Mouse (Mus musculus) MEL (cell line): ENCODE data around the gene Vdac1. TPM values are rescaled to one million over a fixed set of nuclear protein-coding genes. Genes with fewer than 3 reads are reported as not detected.

Experiments
- DNase-seq: peaks from one replicate; pipeline ENCODE4 v3.0.0; 2011; ENCODE audit warnings: low read depth, low spot score
- H3K27ac ChIP-seq: 2 replicates; pipeline ENCODE4 v1.5.1; 2012; ENCODE audit warnings: low read depth, mild to moderate bottlenecking, control low read depth, low read length, moderate library complexity; ENCODE audit not compliant: control insufficient read depth
- H3K27me3 ChIP-seq, 2 experiments: fragments of 150-350 bp in 1 of 2; sonication (generic) in 1 of 2; 2 replicates each; pipeline ENCODE4 v1.6.1; 2012; ENCODE audit warnings: low read length in 2 of 2, mild to moderate bottlenecking in 2 of 2, improper control_type of control experiment in 1 of 2, moderate library complexity in 1 of 2; ENCODE audit not compliant: insufficient read depth in 2 of 2, control insufficient read depth in 1 of 2
- H3K36me3 ChIP-seq, 2 experiments: 2 replicates each; pipeline ENCODE4 v1.6.1; 2012 to 2014; ENCODE audit warnings: low read length in 2 of 2, improper control_type of control experiment in 1 of 2, inconsistent platforms in 1 of 2, mild to moderate bottlenecking in 1 of 2; ENCODE audit not compliant: insufficient read depth in 2 of 2, control insufficient read depth in 1 of 2
- H3K4me1 ChIP-seq, 2 experiments: fragments of 150-350 bp in 1 of 2; sonication (generic) in 1 of 2; 2 replicates each; pipeline ENCODE4 v1.6.1; 2012; ENCODE audit warnings: low read length in 2 of 2, improper control_type of control experiment in 1 of 2, mild to moderate bottlenecking in 1 of 2; ENCODE audit not compliant: insufficient read depth in 2 of 2, control insufficient read depth in 1 of 2
- H3K4me3 ChIP-seq, 2 experiments: fragments of 150-350 bp in 1 of 2; sonication (generic) in 1 of 2; 2 replicates each; pipeline ENCODE4 v1.5.1; 2012; ENCODE audit warnings: low read depth in 2 of 2, low read length in 2 of 2, mild to moderate bottlenecking in 2 of 2, moderate library complexity in 2 of 2, control low read depth in 1 of 2, improper control_type of control experiment in 1 of 2; ENCODE audit not compliant: control insufficient read depth in 1 of 2, insufficient read depth in 1 of 2
- H3K79me2 ChIP-seq: 2 replicates; pipeline ENCODE4 v1.6.1; 2012; ENCODE audit warnings: mild to moderate bottlenecking, low read length, moderate library complexity; ENCODE audit not compliant: control insufficient read depth, poor library complexity, insufficient read depth
- H3K9ac ChIP-seq: 2 replicates; pipeline ENCODE4 v1.6.1; 2012; ENCODE audit warnings: low read depth, mild to moderate bottlenecking, control low read depth, low read length, moderate library complexity; ENCODE audit not compliant: control insufficient read depth, poor library complexity, severe bottlenecking
- H3K9me3 ChIP-seq: fragments of 150-350 bp; sonication (generic); replicated peaks from 2 replicates; pipeline ENCODE4 v1.6.1; 2012; ENCODE audit warnings: mild to moderate bottlenecking, low read length, improper control_type of control experiment, moderate library complexity; ENCODE audit not compliant: insufficient read depth
- BHLHE40 ChIP-seq: IDR thresholded peaks from 2 replicates; pipeline ENCODE4 v1.6.1; 2012; ENCODE audit warnings: low read depth, mild to moderate bottlenecking, inconsistent platforms, low read length, improper control_type of control experiment, borderline replicate concordance
- CHD2 ChIP-seq: IDR thresholded peaks from 2 replicates; pipeline ENCODE4 v1.6.1; 2011; ENCODE audit warnings: low read length, improper control_type of control experiment
- CTCF ChIP-seq, 3 experiments: IDR thresholded peaks in 2 of 3; conservative IDR thresholded peaks in 1 of 3; 2 replicates each; pipeline ENCODE4 v1.5.1; 2011 to 2012; ENCODE audit warnings: low read length in 3 of 3, low read depth in 2 of 3, mild to moderate bottlenecking in 2 of 3, improper control_type of control experiment in 1 of 3, inconsistent platforms in 1 of 3, mixed read lengths in 1 of 3, moderate library complexity in 1 of 3; ENCODE audit not compliant: control insufficient read depth in 1 of 3, insufficient read depth in 1 of 3, poor library complexity in 1 of 3, severe bottlenecking in 1 of 3
- ELF1 ChIP-seq: IDR thresholded peaks from 2 replicates; pipeline ENCODE4 v1.6.1; 2014; ENCODE audit warnings: low read depth, mild to moderate bottlenecking, inconsistent platforms, low read length, improper control_type of control experiment, moderate library complexity
- EP300 ChIP-seq, 2 experiments: IDR thresholded peaks; 2 replicates each; pipeline ENCODE4 v1.6.1; 2011; ENCODE audit warnings: improper control_type of control experiment in 2 of 2, low read length in 2 of 2, low read depth in 1 of 2, mild to moderate bottlenecking in 1 of 2
- GATA1 ChIP-seq: IDR thresholded peaks from 2 replicates; pipeline ENCODE4 v1.6.1; 2011; ENCODE audit warnings: low read depth, low read length, improper control_type of control experiment
- MAX ChIP-seq: IDR thresholded peaks from 2 replicates; pipeline ENCODE4 v1.6.1; 2011; ENCODE audit warnings: low read length, improper control_type of control experiment
- MAZ ChIP-seq: IDR thresholded peaks from 2 replicates; pipeline ENCODE4 v1.6.1; 2012; ENCODE audit warnings: low read depth, mild to moderate bottlenecking, inconsistent platforms, low read length, improper control_type of control experiment
- MEF2A ChIP-seq: IDR thresholded peaks from 2 replicates; pipeline ENCODE4 v1.6.1; 2014; ENCODE audit warnings: low read depth, mild to moderate bottlenecking, inconsistent platforms, low read length, improper control_type of control experiment; ENCODE audit not compliant: poor library complexity, insufficient replicate concordance, severe bottlenecking; ENCODE audit errors: extremely low read depth
- MXI1 ChIP-seq: IDR thresholded peaks from 2 replicates; pipeline ENCODE4 v1.6.1; 2011; ENCODE audit warnings: mild to moderate bottlenecking, low read depth, low read length, improper control_type of control experiment
- MYB ChIP-seq: IDR thresholded peaks from 2 replicates; pipeline ENCODE4 v1.6.1; 2011; ENCODE audit warnings: mild to moderate bottlenecking, low read depth, low read length, improper control_type of control experiment
- POLR2A ChIP-seq, 2 experiments: IDR thresholded peaks; 2 replicates each; pipeline ENCODE4 v1.6.1; 2011 to 2012; ENCODE audit warnings: low read length in 2 of 2, mild to moderate bottlenecking in 2 of 2, control low read depth in 1 of 2, improper control_type of control experiment in 1 of 2, low read depth in 1 of 2, moderate library complexity in 1 of 2; ENCODE audit not compliant: control insufficient read depth in 1 of 2, insufficient read depth in 1 of 2, poor library complexity in 1 of 2
- POLR2AphosphoS2 ChIP-seq: IDR thresholded peaks from 2 replicates; pipeline ENCODE4 v1.6.1; 2011; ENCODE audit warnings: low read length, improper control_type of control experiment
- POLR2AphosphoS5 ChIP-seq: IDR thresholded peaks from 2 replicates; pipeline ENCODE4 v1.6.1; 2012; ENCODE audit warnings: low read depth, borderline replicate concordance, mild to moderate bottlenecking, inconsistent platforms, low read length, moderate library complexity, mixed read lengths
- RAD21 ChIP-seq: IDR thresholded peaks from 2 replicates; pipeline ENCODE4 v1.6.1; 2011; ENCODE audit warnings: mild to moderate bottlenecking, low read depth, low read length, improper control_type of control experiment
- SIN3A ChIP-seq: IDR thresholded peaks from 2 replicates; pipeline ENCODE4 v1.6.1; 2012; ENCODE audit warnings: low read length, improper control_type of control experiment, inconsistent platforms
- TBP ChIP-seq: IDR thresholded peaks from 2 replicates; pipeline ENCODE4 v1.8.0; 2011; ENCODE audit warnings: low read depth, low read length, improper control_type of control experiment
- USF1 ChIP-seq: IDR thresholded peaks from 2 replicates; pipeline ENCODE4 v1.6.1; 2014; ENCODE audit warnings: low read depth, mild to moderate bottlenecking, inconsistent platforms, low read length, improper control_type of control experiment, moderate library complexity
- USF2 ChIP-seq, 2 experiments: IDR thresholded peaks; 2 replicates each; pipeline ENCODE4 v1.6.1; 2011 to 2012; ENCODE audit warnings: improper control_type of control experiment in 2 of 2, low read length in 2 of 2, borderline replicate concordance in 1 of 2, inconsistent platforms in 1 of 2, low read depth in 1 of 2, mild to moderate bottlenecking in 1 of 2; ENCODE audit not compliant: insufficient read depth in 1 of 2
- ZMIZ1 ChIP-seq: IDR thresholded peaks from 2 replicates; pipeline ENCODE4 v1.6.1; 2012; ENCODE audit warnings: low read depth, mild to moderate bottlenecking, inconsistent platforms, low read length, improper control_type of control experiment, moderate library complexity
- ZNF384 ChIP-seq: IDR thresholded peaks from 2 replicates; pipeline ENCODE4 v1.6.1; 2012; ENCODE audit warnings: low read depth, mild to moderate bottlenecking, inconsistent platforms, low read length, improper control_type of control experiment
- polyA plus RNA-seq, 2 experiments: library from polyadenylated mRNA; stranded (reverse) in 1 of 2; unstranded in 1 of 2; fragments of >175 nt in 1 of 2; fragments of >200 nt in 1 of 2; gene quantifications; 2 replicates each; pipeline versions ENCODE4 v1.2.1 to v1.2.4; 2012; ENCODE audit warnings: low replicate concordance in 2 of 2, low read depth in 1 of 2; ENCODE audit not compliant: insufficient read length in 2 of 2, insufficient read depth in 1 of 2, missing spikeins in 1 of 2
- total RNA-seq: library from RNA; depleted of rRNA; stranded (reverse); fragments of 300-350 nt; gene quantifications from 2 replicates; pipeline ENCODE4 v1.2.3, GENCODE M21; 2012

Vdac1 gene
- total and polyA plus RNA-seq, 3 experiments: 257 to 389 (median 381) TPM

DNA sequence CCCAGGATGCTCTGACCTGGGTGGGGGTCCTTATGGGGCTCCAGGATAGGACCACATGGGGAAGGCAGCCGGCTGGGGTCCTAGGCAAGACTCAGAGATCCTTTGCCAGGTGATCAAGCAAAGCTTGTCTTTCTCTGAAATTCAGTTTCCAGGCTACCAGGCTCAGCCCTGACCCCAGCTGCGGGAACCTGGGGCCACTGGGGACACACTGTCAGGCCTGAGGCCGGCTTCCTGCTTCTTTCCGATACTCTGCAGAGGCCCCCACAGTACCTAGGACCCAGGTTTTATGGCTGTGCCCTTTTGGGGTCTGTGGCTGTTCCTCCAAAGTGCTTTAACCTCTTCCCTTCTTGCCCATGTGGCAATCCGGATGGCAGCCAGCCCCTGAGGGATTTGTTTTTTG is 19.2 kb upstream of the Vdac1 start:
- Histone ChIP-seq H3K9me3 (no peaks in the 10 kb centered on the region), H3K27me3 (no peaks in the 10 kb centered on the region; a peak in 1 of 4 replicates), H3K27ac (no peak overlapping the region), H3K4me1 (peaks cover 4 to 10% of the 10 kb centered on the region in 2 experiments), H3K79me2 (no peaks in the 10 kb centered on the region), H3K9ac (no peak overlapping the region), H3K4me3 (no peak overlapping the region), H3K36me3 (peaks cover 0 to 7% of the 10 kb centered on the region in 2 experiments; a peak in 1 of 4 replicates)
- TF ChIP-seq TBP (no peak), SIN3A (no peak), USF2 (IDR thresholded peaks at IDR 0.05; ENCODE audit: borderline replicate concordance in 1 of 2, insufficient read depth in 1 of 2, low read depth in 1 of 2, low read length in 2 of 2) (no peak), RAD21 (no peak), EP300 (IDR thresholded peaks at IDR 0.05; ENCODE audit: low read depth in 1 of 2, low read length in 2 of 2) (no peak), ZNF384 (no peak), MAZ (no peak), ELF1 (no peak), MAX (no peak), CTCF (IDR thresholded peaks at IDR 0.05 in 2 of 3, conservative IDR thresholded peaks at IDR 0.05 in 1 of 3; ENCODE audit: control insufficient read depth in 1 of 3, insufficient read depth in 1 of 3, low read depth in 2 of 3, low read length in 3 of 3, poor library complexity in 1 of 3, severe bottlenecking in 1 of 3) (no peak), ZMIZ1 (no peak), MYB (no peak)
- DNase-seq: no peak

DNA sequence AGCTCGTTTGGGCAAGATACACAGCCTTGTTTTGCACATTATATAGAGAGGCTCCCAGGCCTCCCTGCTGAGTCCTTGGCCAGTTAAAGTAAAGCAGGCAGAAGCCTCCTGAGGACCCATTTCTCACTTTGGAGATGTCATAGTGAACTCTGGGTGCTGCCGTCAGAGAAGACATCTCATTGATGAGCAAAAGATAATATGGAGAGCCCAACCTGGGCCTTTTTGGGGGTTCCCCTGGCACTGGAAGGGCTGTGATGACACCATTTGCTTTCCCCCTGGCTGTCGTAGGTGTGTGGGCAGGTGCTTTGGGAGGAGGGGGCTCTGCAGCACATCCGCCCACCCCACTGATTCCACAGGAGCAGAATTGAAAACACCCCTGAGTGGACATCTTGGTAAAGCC is 18.4 kb upstream of the Vdac1 start:
- Histone ChIP-seq H3K4me1 (peaks cover 4 to 15% of the 10 kb centered on the region in 2 experiments), H3K9me3 (no peaks in the 10 kb centered on the region), H3K27ac (no peak overlapping the region), H3K9ac (no peak overlapping the region), H3K79me2 (no peaks in the 10 kb centered on the region), H3K4me3 (no peak overlapping the region), H3K36me3 (peaks cover 0 to 7% of the 10 kb centered on the region in 2 experiments; a peak in 1 of 4 replicates), H3K27me3 (no peaks in the 10 kb centered on the region; a peak in 1 of 4 replicates)
- no peak for TF ChIP-seq MXI1
- no peak for TF ChIP-seq MYB
- no peak for TF ChIP-seq POLR2AphosphoS5
- no peak for TF ChIP-seq ELF1
- no peak for TF ChIP-seq BHLHE40
- no peak for TF ChIP-seq USF1
- TF ChIP-seq POLR2A (IDR thresholded peaks at IDR 0.05; ENCODE audit: control insufficient read depth in 1 of 2, insufficient read depth in 1 of 2, low read depth in 1 of 2, low read length in 2 of 2, poor library complexity in 1 of 2): no peak
- no peak for TF ChIP-seq GATA1
- no peak for TF ChIP-seq MEF2A
- no peak for TF ChIP-seq POLR2AphosphoS2
- TF ChIP-seq ZNF384: no peak
- no peak for TF ChIP-seq CHD2
- no peak for DNase-seq
